Mouse (Mus musculus) limb, embryonic 14.5 days (tissue): ENCODE measurements at regions not wholly inside any gene's neighbourhood (a gene's known extent, or its start where the extent isn't known, plus 50 kb on each side); places are given as distances from the start of the nearest gene placed in this dataset.

ENCODE experiments used
- ATAC-seq: fragments of 200-750 bp; cut with Nextera tagmentation; 2 replicates; pipeline ENCODE4 v1.8.0; 2017; ENCODE audit warnings: low read depth, moderate number of reproducible peaks, moderate TSS enrichment; ENCODE audit not compliant: low FRiP score
- DNase-seq: peaks from one replicate; pipeline ENCODE4 v3.0.0-alpha.2; 2015; ENCODE audit warnings: low spot score
- H3K27ac ChIP-seq: fragments of 300-500 bp; sonication (generic); replicated peaks from 2 replicates; pipeline ENCODE4 v1.5.1; 2014; ENCODE audit warnings: low read depth, mild to moderate bottlenecking, low read length, moderate library complexity, mixed read lengths
- H3K27me3 ChIP-seq: fragments of 300-500 bp; sonication (generic); 2 replicates; pipeline ENCODE4 v1.6.1; 2014; ENCODE audit warnings: low read length, mixed read lengths; ENCODE audit not compliant: control insufficient read depth, insufficient read depth
- H3K36me3 ChIP-seq: fragments of 300-500 bp; sonication (generic); 2 replicates; pipeline ENCODE4 v1.6.1; 2014; ENCODE audit warnings: mild to moderate bottlenecking, low read length, moderate library complexity, mixed read lengths; ENCODE audit not compliant: control insufficient read depth, insufficient read depth
- H3K4me1 ChIP-seq: fragments of 300-500 bp; sonication (generic); 2 replicates; pipeline ENCODE4 v1.6.1; 2014; ENCODE audit warnings: antibody characterized with exemption, low read length, mixed read lengths; ENCODE audit not compliant: control insufficient read depth, insufficient read depth
- H3K4me2 ChIP-seq: fragments of 300-500 bp; sonication (generic); replicated peaks from 2 replicates; pipeline ENCODE4 v1.6.1; 2014; ENCODE audit warnings: low read depth, mild to moderate bottlenecking, low read length, moderate library complexity; ENCODE audit not compliant: severe bottlenecking
- H3K4me3 ChIP-seq: fragments of 300-500 bp; sonication (generic); replicated peaks from 2 replicates; pipeline ENCODE4 v1.5.1; 2014; ENCODE audit warnings: low read length
- H3K9ac ChIP-seq: fragments of 300-500 bp; sonication (generic); 2 replicates; pipeline ENCODE4 v1.6.1; 2014; ENCODE audit warnings: mild to moderate bottlenecking, low read depth, low read length, moderate library complexity; ENCODE audit not compliant: severe bottlenecking
- H3K9me3 ChIP-seq: fragments of 300-500 bp; sonication (generic); 2 replicates; pipeline ENCODE4 v1.6.1; 2016; ENCODE audit warnings: low read length; ENCODE audit not compliant: control insufficient read depth
- POLR2A ChIP-seq: fragments of 200-500 bp; IDR thresholded peaks from 2 replicates; pipeline ENCODE4 v1.8.0; 2012; ENCODE audit warnings: inconsistent platforms, mild to moderate bottlenecking, moderate library complexity, borderline replicate concordance; ENCODE audit not compliant: insufficient read depth, insufficient read length; ENCODE audit errors: extremely low read depth
- WGBS: fragments of 180-500 bp; shearing (Covaris S2); extraction: QIAGEN DNeasy Blood & Tissue Kit; methylation state at CpG from one replicate; pipeline ENCODE4 v1.1.7; 2014; 5-methylcytosine and 5-hydroxymethylcytosine counted together

- peaks cover 15% of the 10 kb centered on the region for H3K4me1 ChIP-seq
- 85% methylated on average over 6 of the region's 6 CpGs for WGBS
- H3K4me2 ChIP-seq = no peak overlapping the region
- ATAC-seq = no peak
- no peak for TF ChIP-seq POLR2A
- H3K36me3 ChIP-seq = no peaks in the 10 kb centered on the region
- H3K27me3 ChIP-seq = no peaks in the 10 kb centered on the region
- H3K9me3 ChIP-seq = no peaks in the 10 kb centered on the region
- H3K27ac ChIP-seq = peak overlapping the region; percentile 11; the same call in 1 of the 2 replicates
- no peak overlapping the region for H3K9ac ChIP-seq
- DNase-seq = no peak
- H3K4me3 ChIP-seq = no peak overlapping the region
Measured at GRCm38 (mm10) chr14:24865579-24866230, 378.8 kb downstream of the Rps24 start.

- H3K4me1 ChIP-seq = peaks cover 17% of the 10 kb centered on the region
- no peak for TF ChIP-seq POLR2A
- 78% methylated on average over 6 of the region's 6 CpGs for WGBS
- DNase-seq (no peak), ATAC-seq (no peak)
- no peak overlapping the region for H3K9ac ChIP-seq
- no peak overlapping the region for H3K4me3 ChIP-seq
- H3K27ac ChIP-seq = no peak overlapping the region
- H3K4me2 ChIP-seq = no peak overlapping the region
- no peaks in the 10 kb centered on the region for H3K36me3 ChIP-seq
- no peaks in the 10 kb centered on the region for H3K9me3 ChIP-seq
- no peaks in the 10 kb centered on the region for H3K27me3 ChIP-seq
Measured at GRCm38 (mm10) chr14:24867816-24868215, 380.9 kb downstream of the Rps24 start.

- Histone ChIP-seq H3K4me3 (no peak overlapping the region), H3K36me3 (no peaks in the 10 kb centered on the region), H3K9me3 (no peaks in the 10 kb centered on the region), H3K4me2 (no peak overlapping the region), H3K27ac (no peak overlapping the region), H3K9ac (no peak overlapping the region), H3K27me3 (no peaks in the 10 kb centered on the region), H3K4me1 (peaks cover 11% of the 10 kb centered on the region)
- DNase-seq = no peak
- TF ChIP-seq POLR2A = no peak
- WGBS = 84% methylated on average over 6 of the region's 6 CpGs
- no peak for ATAC-seq
Measured at GRCm38 (mm10) chr14:24868756-24869155, 381.8 kb downstream of the Rps24 start.

- Histone ChIP-seq H3K4me1 (peaks cover 11% of the 10 kb centered on the region), H3K9ac (no peak overlapping the region), H3K36me3 (no peaks in the 10 kb centered on the region), H3K9me3 (no peaks in the 10 kb centered on the region), H3K27ac (no peak overlapping the region), H3K27me3 (no peaks in the 10 kb centered on the region), H3K4me3 (no peak overlapping the region), H3K4me2 (no peak overlapping the region)
- DNase-seq = no peak
- WGBS = 94% methylated on average over 3 of the region's 3 CpGs
- no peak for TF ChIP-seq POLR2A
- ATAC-seq = no peak
Measured at GRCm38 (mm10) chr14:24870246-24870645, 383.3 kb downstream of the Rps24 start.

- ATAC-seq (no peak), DNase-seq (no peak)
- WGBS = 71% methylated on average over 10 of the region's 10 CpGs
- no peak overlapping the region for H3K27ac ChIP-seq
- no peak overlapping the region for H3K4me2 ChIP-seq
- TF ChIP-seq POLR2A = no peak
- H3K9me3 ChIP-seq = no peaks in the 10 kb centered on the region
- H3K4me3 ChIP-seq = no peak overlapping the region
- no peaks in the 10 kb centered on the region for H3K27me3 ChIP-seq
- no peak overlapping the region for H3K9ac ChIP-seq
- H3K36me3 ChIP-seq = no peaks in the 10 kb centered on the region
- H3K4me1 ChIP-seq = peaks cover 16% of the 10 kb centered on the region
Measured at GRCm38 (mm10) chr14:24871392-24871998, 384.6 kb downstream of the Rps24 start.
